Comparison of ENCODE assay signal across 12 mouse cellular contexts in genomic region chr9:96960241-96960640, GRCm38 (mm10). TPM values are rescaled to one million over a fixed set of nuclear protein-coding genes. Genes with fewer than 3 reads are reported as not detected.
DNase-seq lines count a peak whose midpoint lies in the region; ATAC-seq and TF ChIP-seq lines count a peak whose summit lies in the region.
"Had no signal": no experiment of that assay in that cellular context is flagged by ENCODE, and none has a peak within 500 bp of the region (broad histone marks: within the 10 kb centered on the region; RNA-seq: fewer than 3 reads in every experiment).

No protein-coding gene starts in this region.

- no peaks in the 10 kb centered on the region for H3K9me3 ChIP-seq in forebrain, postnatal 0 days (ENCODE audit: low read length)
- peaks cover 3% of the 10 kb centered on the region for H3K9me3 ChIP-seq in forebrain, embryonic 10.5 days
- H3K9me3 ChIP-seq: heart, embryonic 15.5 days had no signal

- peak; percentile 51; the same call in 1 of the 2 replicates for TF ChIP-seq CTCF in forebrain, postnatal 0 days (IDR thresholded peaks at IDR 0.05; ENCODE audit: low read depth)

- no peak overlapping the region for H3K4me3 ChIP-seq in forebrain, postnatal 0 days (ENCODE audit: low read depth, low read length)
- no peak overlapping the region for H3K4me3 ChIP-seq in forebrain, embryonic 10.5 days
- H3K4me3 ChIP-seq: forebrain, embryonic 12.5 days; heart, embryonic 15.5 days; midbrain, embryonic 12.5 days had no signal

- H3K36me3 ChIP-seq in forebrain, postnatal 0 days (ENCODE audit: insufficient read depth) = no peaks in the 10 kb centered on the region
- H3K36me3 ChIP-seq in forebrain, embryonic 10.5 days (replicated peaks) = peaks cover 45% of the 10 kb centered on the region
- H3K36me3 ChIP-seq: heart, embryonic 15.5 days had no signal

- H3K27me3 ChIP-seq in forebrain, postnatal 0 days (ENCODE audit: insufficient read depth, low read length) = no peaks in the 10 kb centered on the region
- H3K27me3 ChIP-seq in forebrain, embryonic 10.5 days (ENCODE audit: poor library complexity, severe bottlenecking) = 0 out of 2 replicates have a peak, but pooled peaks cover 7% of the 10 kb centered on the region
- H3K27me3 ChIP-seq: forebrain, embryonic 12.5 days; heart, embryonic 15.5 days; midbrain, embryonic 12.5 days had no signal

- no peak for DNase-seq in forebrain, postnatal 0 days
- DNase-seq in forebrain, embryonic 10.5 days (ENCODE audit: extremely low spot score, low spot score) = no peak
- peak; percentile 23 for DNase-seq in lung, postnatal 14 days
- no peak for DNase-seq in lung, adult 18-20 months
- DNase-seq in thymus, postnatal 25 days = peak; percentile 67
- DNase-seq in heart, adult 8-10 months (ENCODE audit: low spot score) = no peak
- DNase-seq: right cerebral cortex, adult 18-20 months had no signal

- H3K9ac ChIP-seq in forebrain, postnatal 0 days = no peak overlapping the region
- H3K9ac ChIP-seq: forebrain, embryonic 12.5 days; heart, embryonic 15.5 days; midbrain, embryonic 12.5 days had no signal

- H3K4me1 ChIP-seq in forebrain, postnatal 0 days (ENCODE audit: insufficient read depth) = 0 out of 2 replicates have a peak, but pooled peaks cover 4% of the 10 kb centered on the region
- H3K4me1 ChIP-seq in forebrain, embryonic 10.5 days = peaks cover 87% of the 10 kb centered on the region

- ATAC-seq in forebrain, postnatal 0 days = no peak
- ATAC-seq in hematopoietic stem cell, adult 5-6 weeks (replicated peaks in 1 of 2; ENCODE audit: insufficient read depth in 1 of 2, low FRiP score in 2 of 2, low TSS enrichment in 1 of 2, low read depth in 1 of 2, poor library complexity in 2 of 2, severe bottlenecking in 2 of 2) = peak; percentile 44 to 51
- ATAC-seq in monocyte, adult 5-6 weeks (replicated peaks; ENCODE audit: insufficient number of reproducible peaks, low FRiP score, low TSS enrichment, poor library complexity, severe bottlenecking) = no peak

- H3K4me2 ChIP-seq in forebrain, postnatal 0 days (ENCODE audit: low read depth) = no peak overlapping the region
- H3K4me2 ChIP-seq: forebrain, embryonic 12.5 days; heart, embryonic 15.5 days; midbrain, embryonic 12.5 days had no signal

- no peak overlapping the region for H3K27ac ChIP-seq in forebrain, postnatal 0 days (ENCODE audit: low read depth, low read length)
- H3K27ac ChIP-seq in forebrain, embryonic 10.5 days = no peak overlapping the region
- H3K27ac ChIP-seq: forebrain, embryonic 12.5 days; heart, embryonic 15.5 days; midbrain, embryonic 12.5 days had no signal

- 86% methylated on average over 4 of the region's 4 CpGs for WGBS in forebrain, postnatal 0 days
- 90% methylated on average over 4 of the region's 4 CpGs for WGBS in forebrain, embryonic 10.5 days

RNA-seq across cellular contexts. Expression of gene Spsb4, which starts 58.4 kb away (rescaled TPM):
- total RNA-seq in forebrain, postnatal 0 days (2014; rRNA removed) = 22.7 and 28.3 TPM in 2 replicates
- polyA plus RNA-seq in forebrain, postnatal 0 days (2015; fragmentation: Nextera tagmentation; extraction: Ambion mirVana) = 14.8 and 16.0 TPM in 2 replicates
- polyA plus RNA-seq in forebrain, embryonic 10.5 days (2016; fragmentation: Nextera tagmentation; extraction: Ambion mirVana) = 102 and 109 TPM in 2 replicates
- 2.0 and 3.7 TPM in 2 replicates for total RNA-seq in hematopoietic stem cell, adult 5-6 weeks (2017)
- total RNA-seq in monocyte, adult 5-6 weeks (2017) = not detected in 3 replicates
- 1 to 10 TPM; 3.3 to 4.9 (median 4.3) TPM for total RNA-seq in heart, adult 8-10 months (2022)

Comparison
In these comparisons a context has a peak if more than half of its experiments do, and no peak if none do; other contexts are left out.
1. DNase-seq: peak in lung, postnatal 14 days (single experiment) and thymus, postnatal 25 days (single experiment); none in forebrain, postnatal 0 days (single experiment), forebrain, embryonic 10.5 days (single experiment), lung, adult 18-20 months (0 of 2) and heart, adult 8-10 months (single experiment).
2. ATAC-seq: peak in hematopoietic stem cell, adult 5-6 weeks (2 of 2); none in forebrain, postnatal 0 days (single experiment) and monocyte, adult 5-6 weeks (single experiment).